Mouse (Mus musculus) liver, embryonic 13.5 days (tissue): ENCODE measurements at regions not wholly inside any gene's neighbourhood (a gene's known extent, or its start where the extent isn't known, plus 50 kb on each side); places are given as distances from the start of the nearest gene placed in this dataset.

Experiments used
- ATAC-seq: fragments of 200-750 bp; cut with Nextera tagmentation; 2 replicates; pipeline ENCODE4 v1.8.0; 2017; ENCODE audit warnings: low read depth, mild to moderate bottlenecking, moderate number of reproducible peaks, moderate library complexity
- DNase-seq: peaks from one replicate; pipeline ENCODE4 v3.0.0; 2022
- H3K27ac ChIP-seq: fragments of 300-500 bp; sonication (generic); 2 replicates; pipeline ENCODE4 v1.5.1; 2015; ENCODE audit warnings: moderate library complexity, mild to moderate bottlenecking, inconsistent platforms
- H3K27me3 ChIP-seq: fragments of 300-500 bp; sonication (generic); 2 replicates; pipeline ENCODE4 v1.6.1; 2015; ENCODE audit warnings: mild to moderate bottlenecking, inconsistent platforms
- H3K36me3 ChIP-seq: fragments of 300-500 bp; sonication (generic); 2 replicates; pipeline ENCODE4 v1.6.1; 2015; ENCODE audit warnings: mild to moderate bottlenecking, inconsistent platforms
- H3K4me1 ChIP-seq: fragments of 300-500 bp; sonication (generic); replicated peaks from 2 replicates; pipeline ENCODE4 v1.6.1; 2015; ENCODE audit warnings: inconsistent platforms
- H3K4me2 ChIP-seq: fragments of 300-500 bp; sonication (generic); 2 replicates; pipeline ENCODE4 v1.6.1; 2015; ENCODE audit warnings: inconsistent platforms, mild to moderate bottlenecking, moderate library complexity
- H3K4me3 ChIP-seq: fragments of 300-500 bp; sonication (generic); replicated peaks from 2 replicates; pipeline ENCODE4 v1.5.1; 2015; ENCODE audit warnings: mild to moderate bottlenecking, inconsistent platforms
- H3K9ac ChIP-seq: fragments of 300-500 bp; sonication (generic); 2 replicates; pipeline ENCODE4 v1.6.1; 2015; ENCODE audit warnings: mild to moderate bottlenecking, inconsistent platforms
- H3K9me3 ChIP-seq: fragments of 300-500 bp; sonication (generic); replicated peaks from 2 replicates; pipeline ENCODE4 v1.6.1; 2016; ENCODE audit warnings: inconsistent platforms
- WGBS: fragments of 180-500 bp; shearing (Covaris S2); methylation state at CpG from one replicate; pipeline ENCODE4 v1.1.7; 2015; ENCODE audit not compliant: insufficient replicate concordance; 5-methylcytosine and 5-hydroxymethylcytosine counted together

DNA sequence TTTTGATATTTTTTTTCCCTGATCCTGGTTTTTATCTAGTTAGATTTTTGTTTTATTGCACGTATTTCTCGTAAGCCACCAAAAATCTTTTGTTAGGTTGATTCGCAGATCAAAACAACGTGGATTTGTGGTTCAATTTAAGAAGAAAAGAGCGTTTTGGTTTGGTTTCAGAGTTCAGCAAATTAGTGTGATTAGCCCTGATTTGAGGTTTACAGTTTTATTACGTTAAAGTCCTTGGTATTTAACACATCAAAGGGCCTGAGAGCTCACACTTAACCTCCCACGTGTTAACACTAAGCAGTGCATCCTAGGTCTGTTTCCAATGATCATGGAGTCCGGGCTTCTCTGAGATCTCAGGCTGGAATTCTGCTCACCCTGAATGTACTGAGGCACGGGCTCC lies 107.5 kb upstream of the Smim23 start:
- H3K36me3 ChIP-seq = no peaks in the 10 kb centered on the region
- ATAC-seq (no peak), DNase-seq (no peak)
- H3K27ac ChIP-seq = no peak overlapping the region
- no peak overlapping the region for H3K9ac ChIP-seq
- no peak overlapping the region for H3K4me3 ChIP-seq
- no peaks in the 10 kb centered on the region for H3K9me3 ChIP-seq
- H3K27me3 ChIP-seq = peaks cover 13% of the 10 kb centered on the region; the same call in 1 of the 2 replicates
- no peaks in the 10 kb centered on the region for H3K4me1 ChIP-seq
- WGBS = 42% methylated on average over 9 of the region's 9 CpGs
- H3K4me2 ChIP-seq = no peak overlapping the region

- H3K4me3 ChIP-seq = no peak overlapping the region
- WGBS = 24% methylated on average over 11 of the region's 14 CpGs
Measured at GRCm38 (mm10) chr11:32931018-32931417, 106.6 kb upstream of the Smim23 start.

GRCm38 (mm10) chr11:32928837-32929236 lies 104.4 kb upstream of the Smim23 start:
- no peak overlapping the region for H3K4me3 ChIP-seq
- H3K4me2 ChIP-seq = no peak overlapping the region
- H3K27me3 ChIP-seq = peaks cover 30% of the 10 kb centered on the region
- DNase-seq (no peak), ATAC-seq (no peak)
- no peaks in the 10 kb centered on the region for H3K4me1 ChIP-seq
- H3K9me3 ChIP-seq = no peaks in the 10 kb centered on the region
- no peaks in the 10 kb centered on the region for H3K36me3 ChIP-seq
- H3K9ac ChIP-seq = no peak overlapping the region
- no peak overlapping the region for H3K27ac ChIP-seq
- WGBS = 62% methylated on average over 2 of the region's 2 CpGs

More at GRCm38 (mm10) chr11:32931018-32931417, 106.6 kb upstream of the Smim23 start:
- no peaks in the 10 kb centered on the region for H3K9me3 ChIP-seq
- H3K27me3 ChIP-seq = peaks cover 14% of the 10 kb centered on the region
- H3K4me1 ChIP-seq = no peaks in the 10 kb centered on the region
- H3K4me2 ChIP-seq = no peak overlapping the region
- H3K36me3 ChIP-seq = no peaks in the 10 kb centered on the region
- ATAC-seq (no peak), DNase-seq (no peak)
- no peak overlapping the region for H3K9ac ChIP-seq
- H3K27ac ChIP-seq = no peak overlapping the region

DNA sequence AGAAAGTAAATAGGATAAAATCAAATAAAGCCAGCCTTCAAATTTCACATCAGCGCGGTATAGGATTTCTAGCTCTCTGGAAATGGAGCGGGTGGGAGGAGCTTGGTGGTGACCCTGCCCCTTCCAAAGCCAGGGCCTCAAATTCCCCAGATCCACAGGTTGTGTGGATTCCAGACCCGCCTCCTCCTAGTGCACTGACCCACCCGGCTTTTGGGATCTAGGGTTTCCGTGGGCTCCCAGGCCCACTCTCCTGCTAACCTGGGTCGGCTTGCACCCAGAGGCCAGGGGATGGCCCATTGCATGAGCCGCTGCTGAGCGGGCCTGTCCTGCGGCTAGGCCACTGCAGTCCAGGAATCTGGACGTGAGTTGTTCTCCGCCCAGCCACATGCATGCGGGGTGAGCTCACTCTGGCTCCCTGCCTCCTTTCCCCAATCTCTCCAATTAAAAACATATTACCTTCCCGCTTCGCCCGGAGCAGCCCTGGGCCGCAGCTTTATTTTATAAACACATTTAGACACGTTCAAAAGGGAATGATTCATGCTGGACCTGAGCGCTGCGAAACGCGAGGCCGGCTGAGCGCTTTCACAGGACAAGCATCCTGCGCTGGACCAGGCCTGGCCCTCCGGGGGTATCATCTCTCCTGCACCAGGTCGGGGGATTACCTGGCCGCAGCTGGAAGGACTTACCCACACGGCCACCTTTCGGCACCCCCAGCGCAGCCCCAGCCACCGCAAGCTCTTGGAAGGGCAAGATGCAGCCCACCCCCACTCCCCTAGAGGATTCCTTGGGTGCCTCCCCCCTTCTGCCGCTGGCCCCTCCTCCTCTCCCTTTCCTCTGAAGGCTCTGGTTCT lies 101.2 kb upstream of the Smim23 start:
- no peaks in the 10 kb centered on the region for H3K9me3 ChIP-seq
- no peak overlapping the region for H3K9ac ChIP-seq
- 21% methylated on average over 33 of the region's 33 CpGs for WGBS
- no peaks in the 10 kb centered on the region for H3K4me1 ChIP-seq
- no peaks in the 10 kb centered on the region for H3K36me3 ChIP-seq
- ATAC-seq (no peak), DNase-seq (no peak)
- H3K4me3 ChIP-seq = no peak overlapping the region; the same call in 1 of the 2 replicates
- peaks cover 29% of the 10 kb centered on the region for H3K27me3 ChIP-seq
- peak overlapping the region; percentile 34 for H3K4me2 ChIP-seq
- no peak overlapping the region for H3K27ac ChIP-seq

- Histone ChIP-seq H3K36me3 (no peaks in the 10 kb centered on the region), H3K4me2 (no peak overlapping the region), H3K27me3 (peaks cover 21% of the 10 kb centered on the region), H3K27ac (no peak overlapping the region), H3K4me1 (no peaks in the 10 kb centered on the region), H3K4me3 (no peak overlapping the region), H3K9me3 (no peaks in the 10 kb centered on the region), H3K9ac (no peak overlapping the region)
- ATAC-seq = no peak
- WGBS = 64% methylated on average over 7 of the region's 7 CpGs
- DNase-seq = no peak
Measured at GRCm38 (mm10) chr11:32924932-32925331, 100.5 kb upstream of the Smim23 start.

DNA sequence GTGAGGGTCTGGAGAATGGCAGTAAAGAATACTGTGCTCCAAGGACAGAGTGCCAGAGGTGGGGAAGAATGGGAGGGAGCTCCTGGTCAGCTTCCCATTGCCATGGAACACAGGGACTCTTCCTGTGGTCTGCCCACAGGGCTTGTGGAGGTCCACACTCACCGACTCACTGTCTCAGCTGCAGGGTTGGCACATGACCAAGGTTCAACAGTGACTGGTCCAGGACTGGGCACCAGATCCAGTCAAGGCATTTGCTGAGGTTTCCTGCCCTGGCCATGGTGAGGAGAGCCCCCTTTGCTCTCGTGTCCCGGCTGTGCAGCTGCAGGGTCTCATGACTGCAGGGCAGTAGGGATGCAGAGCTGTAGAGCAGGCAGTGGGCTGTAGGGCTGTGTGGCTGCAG lies 88.7 kb upstream of the Smim23 start:
- Histone ChIP-seq H3K4me1 (no peaks in the 10 kb centered on the region), H3K4me3 (no peak overlapping the region), H3K4me2 (no peak overlapping the region), H3K27ac (no peak overlapping the region), H3K9ac (no peak overlapping the region), H3K27me3 (no peaks in the 10 kb centered on the region), H3K36me3 (no peaks in the 10 kb centered on the region), H3K9me3 (no peaks in the 10 kb centered on the region)
- ATAC-seq (no peak), DNase-seq (no peak)
- 61% methylated on average over 3 of the region's 3 CpGs for WGBS

DNA sequence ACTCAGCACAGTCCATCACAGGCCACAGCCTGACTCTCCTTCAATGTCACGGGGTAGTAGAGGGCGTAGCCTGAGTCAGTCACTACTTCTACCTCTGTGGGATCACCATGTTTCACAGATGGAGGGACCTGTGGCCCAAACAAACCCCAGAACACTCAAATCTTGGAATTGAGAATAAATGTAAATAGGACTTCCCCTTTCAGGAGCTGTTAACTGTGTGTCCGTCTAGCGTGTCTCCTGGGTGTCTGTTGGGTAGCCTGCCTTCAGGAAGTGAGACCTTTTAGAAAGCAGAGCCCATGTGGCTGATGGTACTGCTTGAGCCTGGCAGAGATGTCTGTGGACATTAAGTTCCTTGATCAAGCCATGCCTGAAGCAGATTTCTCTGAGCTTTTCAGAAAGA lies 87.4 kb upstream of the Smim23 start:
- H3K27me3 ChIP-seq = no peaks in the 10 kb centered on the region
- no peak overlapping the region for H3K9ac ChIP-seq
- no peaks in the 10 kb centered on the region for H3K4me1 ChIP-seq
- H3K9me3 ChIP-seq = no peaks in the 10 kb centered on the region
- WGBS = 45% methylated on average over 4 of the region's 4 CpGs
- no peak for DNase-seq
- no peaks in the 10 kb centered on the region for H3K36me3 ChIP-seq
- no peak overlapping the region for H3K4me3 ChIP-seq
- no peak overlapping the region for H3K4me2 ChIP-seq
- no peak overlapping the region for H3K27ac ChIP-seq
- no peak for ATAC-seq

DNA sequence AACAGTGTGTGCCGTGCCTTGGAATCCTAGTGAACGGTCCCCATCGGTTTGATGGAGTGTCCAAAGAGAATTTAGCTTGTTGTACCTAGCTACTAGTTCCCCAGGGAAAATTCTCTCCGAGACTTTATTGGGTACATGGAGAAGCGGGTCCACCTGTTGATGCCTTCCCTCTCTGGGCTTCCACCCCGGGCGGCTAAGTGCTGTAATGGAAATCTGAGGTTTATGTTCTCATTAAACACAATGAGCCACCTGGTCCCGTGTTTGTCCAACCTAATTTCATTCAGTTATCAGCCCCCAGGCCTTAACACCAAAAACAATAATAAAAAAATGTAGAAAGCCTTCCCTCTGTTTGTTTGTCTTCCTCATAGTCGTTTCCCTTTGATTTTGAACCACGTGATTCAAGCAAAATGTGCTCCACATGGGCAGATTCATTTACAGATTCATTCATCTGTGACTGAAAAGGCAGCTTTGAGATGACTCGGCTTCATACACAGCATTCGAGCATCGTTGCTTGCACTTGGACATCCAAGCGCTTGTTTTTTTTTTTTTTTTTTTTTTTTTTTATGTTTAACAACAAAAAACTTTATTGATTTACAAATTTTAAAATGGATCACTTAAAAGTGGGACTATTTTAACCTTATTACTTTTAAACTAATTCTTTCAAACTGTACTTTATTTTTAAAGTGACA lies 84.5 kb upstream of the Smim23 start:
- H3K27me3 ChIP-seq = no peaks in the 10 kb centered on the region
- H3K4me1 ChIP-seq = no peaks in the 10 kb centered on the region
- no peaks in the 10 kb centered on the region for H3K9me3 ChIP-seq
- no peak overlapping the region for H3K4me3 ChIP-seq
- no peak for ATAC-seq
- H3K27ac ChIP-seq = no peak overlapping the region
- 68% methylated on average over 14 of the region's 14 CpGs for WGBS
- no peak overlapping the region for H3K4me2 ChIP-seq
- DNase-seq = no peak
- no peak overlapping the region for H3K9ac ChIP-seq
- no peaks in the 10 kb centered on the region for H3K36me3 ChIP-seq

DNA sequence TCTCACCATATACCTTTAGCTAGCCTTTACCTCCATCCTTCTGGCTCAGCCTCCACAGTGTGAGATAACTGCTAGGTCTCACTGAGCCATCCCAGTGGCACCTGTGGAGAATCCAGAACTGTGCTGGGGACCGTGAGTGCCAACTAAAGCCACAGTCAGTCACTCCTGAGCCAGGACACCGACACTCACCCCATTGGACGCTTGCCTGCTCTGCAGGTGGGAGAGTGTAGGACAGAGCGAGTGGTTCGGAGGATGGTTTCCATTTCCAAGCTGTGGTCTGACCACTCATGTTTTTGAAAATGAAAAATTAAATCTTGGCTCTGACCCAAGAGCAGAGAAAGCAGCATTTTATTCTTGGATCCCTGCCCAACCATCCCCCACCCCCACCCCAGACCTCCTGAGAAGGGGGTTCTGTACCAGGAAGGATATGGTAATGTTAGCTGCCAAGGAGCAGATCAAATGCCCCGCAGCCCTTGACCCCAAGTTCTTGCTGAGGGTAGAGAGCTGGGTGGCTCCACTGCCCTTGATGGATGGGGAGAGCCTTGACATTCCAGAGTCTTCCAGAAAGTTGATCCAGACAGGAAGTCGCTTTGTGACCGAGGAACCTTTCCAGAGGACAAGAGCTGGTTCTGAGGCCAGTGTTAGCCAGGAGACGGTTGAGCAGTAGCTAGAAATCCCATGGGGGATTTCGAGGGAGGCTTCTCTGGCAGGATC lies 83.3 kb upstream of the Smim23 start:
- H3K27ac ChIP-seq = no peak overlapping the region
- DNase-seq (no peak), ATAC-seq (no peak)
- no peaks in the 10 kb centered on the region for H3K9me3 ChIP-seq
- no peaks in the 10 kb centered on the region for H3K36me3 ChIP-seq
- H3K9ac ChIP-seq = no peak overlapping the region
- no peak overlapping the region for H3K4me3 ChIP-seq
- 45% methylated on average over 10 of the region's 10 CpGs for WGBS
- H3K4me2 ChIP-seq = no peak overlapping the region
- H3K4me1 ChIP-seq = no peaks in the 10 kb centered on the region
- H3K27me3 ChIP-seq = no peaks in the 10 kb centered on the region

- no peak overlapping the region for H3K27ac ChIP-seq
- no peaks in the 10 kb centered on the region for H3K4me1 ChIP-seq
- no peaks in the 10 kb centered on the region for H3K36me3 ChIP-seq
- no peak overlapping the region for H3K9ac ChIP-seq
- DNase-seq (no peak), ATAC-seq (no peak)
- H3K4me3 ChIP-seq = no peak overlapping the region
- H3K4me2 ChIP-seq = no peak overlapping the region
- H3K27me3 ChIP-seq = no peaks in the 10 kb centered on the region
- H3K9me3 ChIP-seq = no peaks in the 10 kb centered on the region
Measured at GRCm38 (mm10) chr11:32903970-32904369, 79.6 kb upstream of the Smim23 start.

DNA sequence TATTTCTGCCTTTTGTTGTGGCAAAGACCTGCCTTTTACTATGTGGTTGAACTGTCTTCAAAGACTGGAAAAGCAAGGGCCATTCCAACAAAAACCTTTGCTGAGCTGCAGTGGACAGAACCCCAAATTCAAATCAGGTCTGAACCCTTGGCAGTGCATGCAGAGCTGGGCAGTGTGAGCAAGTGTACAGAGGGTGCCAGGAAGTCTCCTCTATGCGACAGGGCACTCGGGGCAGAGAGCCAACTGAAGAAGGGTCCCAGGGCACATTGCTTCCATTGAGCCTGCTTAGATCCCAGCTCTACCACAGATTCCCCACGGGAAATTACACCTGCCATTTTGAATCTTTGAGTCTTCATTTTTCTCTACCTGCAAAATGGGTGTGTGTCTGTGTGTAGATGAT lies 79.0 kb upstream of the Smim23 start:
- Histone ChIP-seq H3K9me3 (no peaks in the 10 kb centered on the region), H3K27me3 (no peaks in the 10 kb centered on the region), H3K4me1 (no peaks in the 10 kb centered on the region), H3K9ac (no peak overlapping the region), H3K4me3 (no peak overlapping the region), H3K27ac (no peak overlapping the region), H3K4me2 (no peak overlapping the region), H3K36me3 (no peaks in the 10 kb centered on the region)
- 50% methylated on average over 3 of the region's 3 CpGs for WGBS
- ATAC-seq (no peak), DNase-seq (no peak)
